Mouse (Mus musculus) limb, embryonic 11.5 days (tissue): ENCODE data around the gene Gm20604. TPM values are rescaled to one million over a fixed set of nuclear protein-coding genes. Genes with fewer than 3 reads are reported as not detected.
A peak's percentile ranks its signal among the peaks of the same experiment; 100 is the strongest.

Experiments used
- ATAC-seq: fragments of 200-750 bp; cut with Nextera tagmentation; 2 replicates; pipeline ENCODE4 v1.8.0; 2017; ENCODE audit warnings: low read depth; ENCODE audit not compliant: insufficient number of reproducible peaks, low FRiP score, low TSS enrichment
- DNase-seq: peaks from one replicate; pipeline ENCODE4 v3.0.0-alpha.2; 2015; ENCODE audit warnings: low spot score
- H3K27ac ChIP-seq: fragments of 300-500 bp; sonication (generic); replicated peaks from 2 replicates; pipeline ENCODE4 v1.5.1; 2014; ENCODE audit warnings: low read depth, mild to moderate bottlenecking, low read length
- H3K27me3 ChIP-seq: fragments of 300-500 bp; sonication (generic); 2 replicates; pipeline ENCODE4 v1.6.1; 2014; ENCODE audit warnings: mild to moderate bottlenecking, low read length, mixed read lengths; ENCODE audit not compliant: control insufficient read depth, insufficient read depth
- H3K36me3 ChIP-seq: fragments of 300-500 bp; sonication (generic); 2 replicates; pipeline ENCODE4 v1.6.1; 2014; ENCODE audit warnings: mild to moderate bottlenecking, low read length, moderate library complexity, mixed read lengths; ENCODE audit not compliant: control insufficient read depth, insufficient read depth
- H3K4me1 ChIP-seq: fragments of 300-500 bp; sonication (generic); 2 replicates; pipeline ENCODE4 v1.6.1; 2014; ENCODE audit warnings: low read length, mixed read lengths; ENCODE audit not compliant: control insufficient read depth, insufficient read depth
- H3K4me2 ChIP-seq: fragments of 300-500 bp; sonication (generic); 2 replicates; pipeline ENCODE4 v1.6.1; 2014; ENCODE audit warnings: low read depth, mild to moderate bottlenecking, moderate library complexity; ENCODE audit not compliant: severe bottlenecking
- H3K4me3 ChIP-seq: fragments of 300-500 bp; sonication (generic); 2 replicates; pipeline ENCODE4 v1.5.1; 2014; ENCODE audit warnings: low read depth, low read length
- H3K9ac ChIP-seq: fragments of 300-500 bp; sonication (generic); 2 replicates; pipeline ENCODE4 v1.6.1; 2014; ENCODE audit warnings: mild to moderate bottlenecking, low read length
- H3K9me3 ChIP-seq: fragments of 300-500 bp; sonication (generic); 2 replicates; pipeline ENCODE4 v1.6.1; 2016; ENCODE audit warnings: low read length; ENCODE audit not compliant: control insufficient read depth
- WGBS: fragments of 180-500 bp; shearing (Covaris S2); extraction: QIAGEN DNeasy Blood & Tissue Kit; methylation state at CpG from one replicate; pipeline ENCODE4 v1.1.7; 2014; 5-methylcytosine and 5-hydroxymethylcytosine counted together
- polyA plus RNA-seq: library from polyadenylated mRNA; unstranded; fragments of >200 nt; fragmentation: Nextera tagmentation; extraction: Ambion mirVana; gene quantifications from 2 replicates; pipeline ENCODE4 v1.2.1, GENCODE M21; 2014

Gene Gm20604
- 35.8 and 36.8 TPM in 2 replicates for polyA plus RNA-seq

GRCm38 (mm10) chr12:102758403-102758756 lies at the start of gene Gm20604:
Gene Gm20604 (minus strand): TSS chr12:102758672.
- DNase-seq (no peak), ATAC-seq (no peak)
- no peaks in the 10 kb centered on the region for H3K9me3 ChIP-seq
- peak within 1 kb of the TSS; percentile 82 for H3K9ac ChIP-seq
- no peaks in the 10 kb centered on the region for H3K27me3 ChIP-seq
- peak within 1 kb of the TSS; percentile 63 for H3K27ac ChIP-seq
- peaks cover 6% of the 10 kb centered on the region; the same call in 1 of the 2 replicates for H3K4me1 ChIP-seq
- H3K4me2 ChIP-seq: peak within 1 kb of the TSS; percentile 71
- peak within 1 kb of the TSS; percentile 73 for H3K4me3 ChIP-seq
- 1% methylated on average over 10 of the region's 10 CpGs for WGBS
- no peaks in the 10 kb centered on the region for H3K36me3 ChIP-seq

GRCm38 (mm10) chr12:102799528-102799927 lies 41.1 kb upstream of the Gm20604 start:
- WGBS: 88% methylated on average over 2 of the region's 2 CpGs
- Histone ChIP-seq H3K36me3 (no peaks in the 10 kb centered on the region; the same call in 1 of the 2 replicates), H3K9ac (no peak overlapping the region), H3K27me3 (no peaks in the 10 kb centered on the region), H3K4me2 (no peak overlapping the region), H3K4me3 (no peak overlapping the region), H3K4me1 (no peaks in the 10 kb centered on the region), H3K27ac (no peak overlapping the region), H3K9me3 (no peaks in the 10 kb centered on the region)
- no peak for DNase-seq
- ATAC-seq: no peak

GRCm38 (mm10) chr12:102787927-102788326 lies 29.5 kb upstream of the Gm20604 start:
- DNase-seq (no peak), ATAC-seq (no peak)
- H3K9me3 ChIP-seq: no peaks in the 10 kb centered on the region
- H3K36me3 ChIP-seq: peaks cover 21% of the 10 kb centered on the region
- no peak overlapping the region for H3K4me2 ChIP-seq
- H3K4me3 ChIP-seq: no peak overlapping the region
- no peak overlapping the region for H3K9ac ChIP-seq
- H3K4me1 ChIP-seq: no peaks in the 10 kb centered on the region
- WGBS: 82% methylated on average over 7 of the region's 7 CpGs
- no peaks in the 10 kb centered on the region for H3K27me3 ChIP-seq
- H3K27ac ChIP-seq: no peak overlapping the region

GRCm38 (mm10) chr12:102785593-102785985 lies 27.1 kb upstream of the Gm20604 start:
- ATAC-seq: no peak
- Histone ChIP-seq H3K4me2 (no peak overlapping the region), H3K9me3 (no peaks in the 10 kb centered on the region), H3K27ac (no peak overlapping the region), H3K4me3 (no peak overlapping the region), H3K36me3 (peaks cover 16% of the 10 kb centered on the region), H3K9ac (no peak overlapping the region), H3K4me1 (no peaks in the 10 kb centered on the region), H3K27me3 (no peaks in the 10 kb centered on the region)
- no peak for DNase-seq
- 93% methylated on average over 5 of the region's 5 CpGs for WGBS

- Histone ChIP-seq H3K9ac (no peak overlapping the region), H3K4me3 (no peak overlapping the region), H3K9me3 (no peaks in the 10 kb centered on the region), H3K27ac (no peak overlapping the region), H3K4me1 (no peaks in the 10 kb centered on the region), H3K36me3 (peaks cover 16% of the 10 kb centered on the region), H3K27me3 (no peaks in the 10 kb centered on the region), H3K4me2 (no peak overlapping the region)
- DNase-seq: no peak
- ATAC-seq: no peak
- WGBS: 86% methylated on average over 19 of the region's 19 CpGs
These were observed 26.6 kb upstream of the Gm20604 start for GRCm38 (mm10) chr12:102784899-102785592.

GRCm38 (mm10) chr12:102782841-102783240 lies 24.4 kb upstream of the Gm20604 start:
- Histone ChIP-seq H3K27me3 (no peaks in the 10 kb centered on the region), H3K27ac (no peak overlapping the region), H3K4me3 (no peak overlapping the region), H3K9me3 (no peaks in the 10 kb centered on the region), H3K36me3 (peaks cover 9% of the 10 kb centered on the region), H3K9ac (no peak overlapping the region), H3K4me1 (no peaks in the 10 kb centered on the region), H3K4me2 (no peak overlapping the region)
- WGBS: 91% methylated on average over 5 of the region's 5 CpGs
- DNase-seq (no peak), ATAC-seq (no peak)

GRCm38 (mm10) chr12:102779452-102779851 lies 21.0 kb upstream of the Gm20604 start:
- DNase-seq: no peak
- peaks cover 8% of the 10 kb centered on the region; the same call in 1 of the 2 replicates for H3K36me3 ChIP-seq

GRCm38 (mm10) chr12:102778151-102778550 lies 19.7 kb upstream of the Gm20604 start:
- no peaks in the 10 kb centered on the region for H3K9me3 ChIP-seq
- H3K4me3 ChIP-seq: no peak overlapping the region
- no peak overlapping the region for H3K27ac ChIP-seq
- DNase-seq (no peak), ATAC-seq (no peak)
- 85% methylated on average over 5 of the region's 5 CpGs for WGBS
- H3K9ac ChIP-seq: no peak overlapping the region
- no peaks in the 10 kb centered on the region for H3K4me1 ChIP-seq
- H3K27me3 ChIP-seq: no peaks in the 10 kb centered on the region
- H3K4me2 ChIP-seq: no peak overlapping the region
- peaks cover 6% of the 10 kb centered on the region; the same call in 1 of the 2 replicates for H3K36me3 ChIP-seq

More at GRCm38 (mm10) chr12:102779452-102779851, 21.0 kb upstream of the Gm20604 start:
- no peaks in the 10 kb centered on the region for H3K4me1 ChIP-seq
- H3K4me3 ChIP-seq: no peak overlapping the region
- ATAC-seq: no peak
- no peak overlapping the region for H3K27ac ChIP-seq
- WGBS: 47% methylated on average over 3 of the region's 3 CpGs
- H3K9ac ChIP-seq: no peak overlapping the region
- H3K9me3 ChIP-seq: no peaks in the 10 kb centered on the region
- no peaks in the 10 kb centered on the region for H3K27me3 ChIP-seq
- no peak overlapping the region for H3K4me2 ChIP-seq

- no peaks in the 10 kb centered on the region for H3K4me1 ChIP-seq
- WGBS: 92% methylated on average over 14 of the region's 14 CpGs
- no peak overlapping the region for H3K27ac ChIP-seq
- H3K4me3 ChIP-seq: no peak overlapping the region
- H3K27me3 ChIP-seq: no peaks in the 10 kb centered on the region
- ATAC-seq (no peak), DNase-seq (no peak)
- H3K36me3 ChIP-seq: peaks cover 15% of the 10 kb centered on the region
- no peak overlapping the region for H3K4me2 ChIP-seq
- no peak overlapping the region for H3K9ac ChIP-seq
- no peaks in the 10 kb centered on the region for H3K9me3 ChIP-seq
These were observed 17.6 kb upstream of the Gm20604 start for GRCm38 (mm10) chr12:102776035-102776434.
